Mouse (Mus musculus) G1E-ER4 (cell line): ENCODE measurements around the gene Fras1. TPM values are rescaled to one million over a fixed set of nuclear protein-coding genes. Genes with fewer than 3 reads are reported as not detected.

Experiments
- GATA1 ChIP-seq: IDR thresholded peaks from one replicate; pipeline ENCODE4 v1.8.0; 2012; ENCODE audit warnings: low read length, inconsistent platforms
- polyA plus RNA-seq: library from polyadenylated mRNA; stranded (reverse); fragments of >175 nt; gene quantifications from 2 replicates; pipeline ENCODE4 v1.2.3, GENCODE M21; 2012

The Fras1 gene
- polyA plus RNA-seq, 1 experiment = 0.01 TPM

GRCm38 (mm10) chr5:96452027-96452426 is 78.3 kb downstream of the Fras1 start:
- no peak for TF ChIP-seq GATA1

- no peak for TF ChIP-seq GATA1
These were observed 79.6 kb downstream of the Fras1 start for GRCm38 (mm10) chr5:96453386-96453785.

DNA sequence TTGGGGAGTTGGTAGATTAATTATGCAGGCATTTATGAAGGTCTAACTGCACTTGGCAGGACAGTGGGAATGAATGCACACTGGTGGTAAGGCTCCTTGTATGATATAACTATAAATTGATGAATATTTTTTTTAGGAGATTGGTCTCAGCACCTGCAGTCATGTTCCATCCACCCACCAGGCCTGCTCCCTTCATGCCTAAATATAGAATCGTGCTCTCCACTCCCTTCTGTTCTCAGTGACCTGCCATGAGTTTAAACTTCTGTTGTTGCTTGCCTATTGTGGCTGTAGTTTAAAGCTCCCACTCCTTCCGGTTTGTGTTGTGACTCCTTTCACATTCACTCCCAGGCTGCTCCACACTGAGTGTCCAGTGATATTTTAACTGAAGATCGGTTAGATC is 80.7 kb downstream of the Fras1 start:
- no peak for TF ChIP-seq GATA1

GRCm38 (mm10) chr5:96455241-96455640 is 81.5 kb downstream of the Fras1 start:
- no peak for TF ChIP-seq GATA1

- no peak for TF ChIP-seq GATA1
These were observed 83.7 kb downstream of the Fras1 start for GRCm38 (mm10) chr5:96457436-96457958.

DNA sequence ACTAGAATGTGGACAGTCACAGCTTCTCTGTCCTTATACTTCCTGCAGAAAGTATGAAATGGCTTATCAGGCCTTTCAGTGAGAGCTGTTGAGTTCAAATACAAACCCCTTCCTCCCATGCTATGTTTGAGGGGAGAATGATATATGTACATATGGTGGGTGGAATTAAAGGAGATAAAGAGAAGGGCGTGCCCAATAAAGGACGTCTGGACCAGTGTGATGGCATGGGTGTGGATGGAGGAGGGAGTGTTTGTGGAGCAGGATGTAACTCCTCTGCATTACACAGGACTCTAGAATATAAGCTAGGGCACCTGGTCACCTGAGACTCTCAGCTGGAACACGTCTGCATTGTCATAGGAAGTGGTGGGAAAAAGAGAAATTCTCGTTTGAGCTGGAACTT is 85.8 kb downstream of the Fras1 start:
- no peak for TF ChIP-seq GATA1

- no peak for TF ChIP-seq GATA1
These were observed 88.4 kb downstream of the Fras1 start for GRCm38 (mm10) chr5:96462197-96462596.

DNA sequence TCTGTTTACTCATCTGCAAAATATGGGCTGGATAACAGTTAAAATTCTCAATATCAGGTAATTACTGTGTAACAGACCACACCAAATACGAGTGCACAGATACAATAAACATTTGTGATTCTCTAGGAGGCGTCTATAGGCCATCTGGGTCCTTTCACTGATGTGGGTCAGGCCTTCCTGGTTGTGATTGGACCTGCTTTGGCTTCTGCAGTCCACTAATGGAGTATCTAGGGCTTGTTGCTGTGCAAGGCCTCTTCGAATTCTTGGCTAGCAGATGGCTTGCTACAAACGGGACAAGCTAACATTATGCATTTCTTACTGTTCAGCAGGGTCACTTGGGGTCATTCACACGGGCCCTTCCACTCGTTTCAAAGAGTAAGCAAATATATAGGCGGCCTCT is 92.7 kb downstream of the Fras1 start:
- no peak for TF ChIP-seq GATA1

DNA sequence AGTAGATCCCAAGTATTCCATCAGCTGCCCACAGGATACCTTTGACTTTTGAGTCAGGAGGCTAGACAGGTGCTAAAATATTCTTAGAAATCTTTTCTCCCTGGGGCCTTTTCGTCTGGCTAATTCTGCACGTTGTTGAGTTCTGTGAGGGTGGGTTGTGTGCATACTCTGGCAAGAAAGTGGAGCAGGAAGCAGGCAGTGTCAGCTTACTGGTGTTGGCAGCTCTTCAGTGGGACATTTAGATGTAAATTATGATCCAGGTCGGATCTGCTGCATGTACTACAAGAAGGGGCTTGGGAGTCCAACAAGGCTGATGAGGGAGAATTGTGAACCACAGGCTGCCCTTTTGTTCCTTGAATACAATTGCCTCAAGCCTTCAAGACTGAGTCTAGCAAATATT is 98.2 kb downstream of the Fras1 start:
- no peak for TF ChIP-seq GATA1

DNA sequence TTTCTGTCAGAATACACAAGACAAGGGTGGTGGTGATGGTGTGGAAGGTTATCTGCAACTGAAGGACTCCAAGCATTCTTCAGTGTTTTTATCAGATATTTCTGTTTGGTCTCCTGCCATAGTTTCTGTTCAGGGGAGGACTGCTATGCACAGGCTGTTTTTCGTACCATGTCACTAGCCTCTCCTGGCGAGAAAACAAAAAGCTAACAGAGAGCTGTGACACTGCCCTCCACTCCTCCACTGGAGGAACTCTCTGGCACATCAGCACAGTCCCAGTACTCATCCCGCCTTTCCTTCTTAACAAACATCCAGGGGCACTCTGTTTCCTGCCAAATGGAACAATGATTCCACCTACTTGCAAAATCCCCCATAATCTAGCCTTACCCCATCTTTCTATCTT is 101.7 kb downstream of the Fras1 start:
- TF ChIP-seq GATA1 = no peak

DNA sequence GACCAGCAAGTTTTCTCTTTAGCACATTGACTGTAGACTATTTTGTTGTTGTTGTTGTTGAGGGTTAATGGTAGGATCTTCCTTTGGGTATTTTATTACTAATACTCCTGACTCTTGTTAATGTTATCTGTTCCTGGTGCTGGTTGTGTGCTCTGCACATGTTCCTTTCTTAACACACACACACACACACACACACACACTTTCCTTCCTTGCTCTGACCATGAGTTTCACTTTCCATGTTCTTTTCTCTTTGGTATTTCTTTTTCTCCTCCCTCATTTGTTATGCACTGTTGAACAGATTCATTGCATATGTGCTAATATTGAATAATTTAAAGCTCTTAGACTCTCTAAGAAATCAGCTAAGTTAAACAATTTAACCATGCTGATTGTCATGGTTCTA is 105.2 kb downstream of the Fras1 start:
- no peak for TF ChIP-seq GATA1

DNA sequence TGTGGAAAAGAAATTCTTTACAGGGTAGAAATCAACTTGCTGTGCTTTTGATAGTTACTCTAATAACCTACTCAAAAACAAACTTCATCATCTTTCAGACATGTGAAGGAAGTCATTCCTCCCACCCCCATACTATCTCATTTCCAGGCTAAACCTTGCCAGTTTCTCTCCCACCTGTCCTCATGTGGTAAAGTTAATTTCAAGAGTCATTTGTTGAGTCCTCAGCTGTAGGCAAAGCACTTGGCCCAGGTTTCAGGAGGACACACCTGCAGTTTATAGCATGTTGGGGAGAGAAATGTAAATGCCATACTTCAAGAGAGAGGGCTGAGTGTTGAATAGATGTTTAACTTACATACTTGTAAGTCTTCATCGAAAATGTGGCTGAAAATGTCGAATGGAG is 107.4 kb downstream of the Fras1 start:
- TF ChIP-seq GATA1 = no peak

DNA sequence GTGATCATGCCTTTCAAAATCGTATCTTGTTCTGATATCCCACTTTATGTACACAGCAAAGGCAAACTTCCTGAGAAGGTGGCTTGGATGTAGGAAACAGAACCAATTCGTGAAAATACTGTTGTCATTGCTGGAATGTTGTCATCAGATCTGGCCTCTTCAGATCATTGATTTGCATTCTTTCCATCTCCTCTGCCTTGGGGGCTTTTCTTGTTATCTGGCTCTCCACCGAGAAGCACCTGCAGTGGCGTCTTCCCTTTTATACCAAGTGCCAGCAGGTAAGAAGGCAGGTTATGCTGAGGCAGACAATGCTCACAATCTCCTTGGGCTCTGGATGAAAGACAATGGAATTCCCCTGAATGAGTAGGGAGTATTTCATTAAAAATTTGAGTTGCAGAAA is 108.3 kb downstream of the Fras1 start:
- TF ChIP-seq GATA1 = no peak

DNA sequence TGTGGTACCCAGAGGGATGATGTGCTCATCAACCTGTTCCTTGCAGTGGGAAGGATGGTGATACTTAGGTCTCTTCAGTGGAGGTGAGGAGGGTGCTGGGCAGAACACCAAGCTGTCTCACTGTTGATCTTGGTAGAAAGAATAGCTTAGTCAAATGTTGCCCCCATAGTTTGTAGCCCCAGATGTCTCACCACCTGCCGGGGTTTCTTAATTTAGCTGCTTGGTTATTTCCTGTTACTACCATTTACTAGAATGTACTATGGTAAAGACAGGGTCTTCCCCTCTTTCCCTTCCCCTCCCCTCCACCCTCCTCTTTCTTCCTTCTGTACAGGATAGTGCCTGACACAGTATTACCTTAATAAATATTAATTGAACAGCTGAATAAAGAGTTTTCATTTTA is 118.7 kb downstream of the Fras1 start:
- no peak for TF ChIP-seq GATA1

GRCm38 (mm10) chr5:96494502-96495292 is 120.9 kb downstream of the Fras1 start:
- no peak for TF ChIP-seq GATA1

- TF ChIP-seq GATA1 = no peak
These were observed 124.3 kb downstream of the Fras1 start for GRCm38 (mm10) chr5:96498083-96498482.

DNA sequence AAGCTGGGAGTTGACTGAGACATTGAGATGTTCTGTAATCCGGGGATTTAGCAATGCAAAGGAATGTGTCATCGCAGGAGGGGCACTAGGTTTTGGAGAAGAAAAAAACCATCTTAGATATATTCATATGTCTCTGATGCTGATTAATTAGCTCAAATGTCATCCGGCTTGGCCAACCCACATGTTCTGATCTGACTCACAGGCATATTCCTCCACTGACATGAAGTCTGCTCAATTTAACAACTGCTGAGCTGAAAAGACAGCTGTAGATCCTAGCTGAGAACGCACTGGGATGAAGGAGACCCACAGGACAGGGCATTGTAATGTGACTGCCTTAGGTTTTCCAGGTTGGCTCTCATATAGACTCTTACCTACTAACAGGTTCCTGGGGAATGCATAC is 128.0 kb downstream of the Fras1 start:
- TF ChIP-seq GATA1 = no peak
